Mouse (Mus musculus): Measurements from ENCODE around the gene Slc17a5. TPM values are rescaled to one million over a fixed set of nuclear protein-coding genes. Genes with fewer than 3 reads are reported as not detected.

The Slc17a5 gene
- polyA plus RNA-seq, 2 experiments = 12.1 to 15.1 TPM

DNA sequence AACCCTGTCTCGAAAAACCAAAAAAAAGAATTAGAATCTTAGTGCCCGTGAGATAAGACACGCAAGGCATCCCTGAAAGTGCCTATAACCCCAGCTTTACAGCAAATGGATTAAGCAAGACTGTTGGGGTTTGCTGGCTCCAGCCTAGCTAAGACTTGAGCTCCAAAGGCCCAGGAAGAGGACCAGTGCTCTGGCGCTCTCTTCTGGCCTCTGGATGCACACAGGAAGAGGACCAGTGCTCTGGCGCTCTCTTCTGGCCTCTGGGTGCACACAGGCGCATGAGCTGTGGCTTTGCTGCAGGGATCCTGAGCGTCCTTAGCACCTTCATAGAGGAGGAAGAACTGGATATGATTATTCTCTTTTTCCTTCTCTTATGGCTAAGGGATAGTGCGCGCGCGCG, 40.1 kb downstream of the Slc17a5 start:
- no peak overlapping the region for H3K4me2 ChIP-seq (replicated peaks; ENCODE audit: low read depth, low read length, severe bottlenecking)
- no peak overlapping the region for H3K4me3 ChIP-seq (replicated peaks; ENCODE audit: low read length)
- no peaks in the 10 kb centered on the region for H3K27me3 ChIP-seq (ENCODE audit: control insufficient read depth, insufficient read depth, low read length)
- H3K27ac ChIP-seq (replicated peaks; ENCODE audit: low read depth, low read length) = no peak overlapping the region
- no peak for TF ChIP-seq POLR2A (IDR thresholded peaks at IDR 0.05; ENCODE audit: borderline replicate concordance, extremely low read depth, insufficient read depth, insufficient read length)
- ATAC-seq (ENCODE audit: low FRiP score, low read depth) (no peak), DNase-seq (ENCODE audit: low spot score) (no peak)
- no peaks in the 10 kb centered on the region for H3K4me1 ChIP-seq (ENCODE audit: control insufficient read depth, insufficient read depth, low read length)
- no peaks in the 10 kb centered on the region for H3K9me3 ChIP-seq (ENCODE audit: control insufficient read depth, low read length)
- no peak overlapping the region for H3K9ac ChIP-seq (ENCODE audit: low read depth, low read length, severe bottlenecking)
- peaks cover 13% of the 10 kb centered on the region; the same call in 1 of the 2 replicates for H3K36me3 ChIP-seq (ENCODE audit: control insufficient read depth, insufficient read depth, low read length)
- WGBS = 83% methylated on average over 12 of the region's 12 CpGs

DNA sequence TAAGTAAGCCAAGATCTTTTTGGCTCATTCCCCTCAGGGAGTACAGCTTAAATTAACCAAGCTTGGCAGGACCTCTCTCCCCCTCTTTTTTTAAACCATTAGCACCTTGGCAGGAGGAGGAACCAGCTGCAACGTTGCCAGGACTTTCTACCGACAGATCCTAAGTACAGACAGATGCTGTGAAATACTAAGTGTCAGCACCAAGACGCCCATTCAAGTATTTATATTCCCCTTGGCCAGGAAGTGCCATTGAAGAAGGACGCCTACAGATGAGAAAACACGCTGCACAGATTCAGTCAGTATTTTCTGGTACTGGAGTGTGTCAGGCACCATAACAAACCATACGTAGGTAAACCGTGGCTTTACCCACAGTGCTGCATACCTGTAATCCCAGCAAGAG, 40.9 kb downstream of the Slc17a5 start:
- H3K4me1 ChIP-seq (ENCODE audit: control insufficient read depth, insufficient read depth, low read length) = no peaks in the 10 kb centered on the region
- H3K9ac ChIP-seq (ENCODE audit: low read depth, low read length, severe bottlenecking) = no peak overlapping the region
- WGBS = 57% methylated on average over 7 of the region's 7 CpGs
- H3K4me3 ChIP-seq (replicated peaks; ENCODE audit: low read length) = no peak overlapping the region
- no peak overlapping the region for H3K4me2 ChIP-seq (replicated peaks; ENCODE audit: low read depth, low read length, severe bottlenecking)
- H3K36me3 ChIP-seq (ENCODE audit: control insufficient read depth, insufficient read depth, low read length) = peaks cover 13% of the 10 kb centered on the region; the same call in 1 of the 2 replicates
- no peak for ATAC-seq (ENCODE audit: low FRiP score, low read depth)
- TF ChIP-seq POLR2A (IDR thresholded peaks at IDR 0.05; ENCODE audit: borderline replicate concordance, extremely low read depth, insufficient read depth, insufficient read length) = no peak
- DNase-seq (ENCODE audit: low spot score) = peak; percentile 23
- H3K27ac ChIP-seq (replicated peaks; ENCODE audit: low read depth, low read length) = no peak overlapping the region
- no peaks in the 10 kb centered on the region for H3K27me3 ChIP-seq (ENCODE audit: control insufficient read depth, insufficient read depth, low read length)
- H3K9me3 ChIP-seq (ENCODE audit: control insufficient read depth, low read length) = no peaks in the 10 kb centered on the region

DNA sequence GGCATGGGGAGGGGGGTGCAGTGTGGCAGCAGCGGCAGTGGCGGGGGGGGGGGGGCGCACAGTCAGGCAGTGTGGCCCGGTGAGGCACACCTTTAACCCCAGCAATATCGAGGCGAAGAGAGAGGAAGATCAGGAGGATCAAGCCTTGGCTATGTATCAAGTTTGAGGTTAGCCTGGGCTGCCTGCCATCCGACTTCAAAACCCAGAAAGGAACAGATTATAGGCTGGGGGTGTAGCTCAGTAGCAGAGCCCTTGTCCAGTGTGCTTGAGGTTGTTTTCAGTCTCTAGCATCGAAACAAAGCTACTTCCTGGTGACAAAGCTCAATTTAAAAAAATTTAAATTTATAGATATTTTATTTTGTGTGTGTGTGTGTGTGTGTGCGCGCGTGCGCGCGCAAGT, 46.1 kb downstream of the Slc17a5 start:
- no peaks in the 10 kb centered on the region for H3K9me3 ChIP-seq (ENCODE audit: control insufficient read depth, low read length)
- no peaks in the 10 kb centered on the region for H3K27me3 ChIP-seq (ENCODE audit: control insufficient read depth, insufficient read depth, low read length)
- no peak overlapping the region for H3K9ac ChIP-seq (ENCODE audit: low read depth, low read length, severe bottlenecking)
- H3K27ac ChIP-seq (replicated peaks; ENCODE audit: low read depth, low read length) = no peak overlapping the region
- H3K4me2 ChIP-seq (replicated peaks; ENCODE audit: low read depth, low read length, severe bottlenecking) = no peak overlapping the region
- ATAC-seq (ENCODE audit: low FRiP score, low read depth) (no peak), DNase-seq (ENCODE audit: low spot score) (no peak)
- peaks cover 5% of the 10 kb centered on the region; the same call in 1 of the 2 replicates for H3K36me3 ChIP-seq (ENCODE audit: control insufficient read depth, insufficient read depth, low read length)
- TF ChIP-seq POLR2A (IDR thresholded peaks at IDR 0.05; ENCODE audit: borderline replicate concordance, extremely low read depth, insufficient read depth, insufficient read length) = no peak
- H3K4me1 ChIP-seq (ENCODE audit: control insufficient read depth, insufficient read depth, low read length) = no peaks in the 10 kb centered on the region
- H3K4me3 ChIP-seq (replicated peaks; ENCODE audit: low read length) = no peak overlapping the region
- WGBS = 93% methylated on average over 14 of the region's 14 CpGs

DNA sequence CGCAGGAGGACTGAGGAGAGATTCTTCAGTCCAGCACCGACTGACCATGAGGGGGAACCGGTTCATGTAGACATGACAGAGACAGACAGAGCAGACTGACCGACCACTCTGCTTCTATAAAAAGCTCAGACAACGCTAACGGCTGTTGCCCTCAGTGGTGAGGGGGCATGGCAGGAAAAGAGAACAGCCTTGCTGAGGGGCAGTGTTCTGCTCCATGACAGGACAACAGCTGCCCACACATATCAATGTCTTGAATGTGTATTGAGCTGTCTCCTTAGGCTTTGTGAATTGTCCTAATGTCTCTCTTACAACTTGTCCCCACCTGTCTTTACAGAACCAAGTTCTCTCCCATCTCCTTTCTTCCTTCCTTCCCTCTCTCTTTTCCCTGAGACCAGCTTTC, 49.4 kb downstream of the Slc17a5 start:
- Histone ChIP-seq H3K4me2 (replicated peaks; ENCODE audit: low read depth, low read length, severe bottlenecking) (no peak overlapping the region), H3K9me3 (ENCODE audit: control insufficient read depth, low read length) (no peaks in the 10 kb centered on the region), H3K27me3 (ENCODE audit: control insufficient read depth, insufficient read depth, low read length) (no peaks in the 10 kb centered on the region), H3K36me3 (ENCODE audit: control insufficient read depth, insufficient read depth, low read length) (no peaks in the 10 kb centered on the region), H3K4me1 (ENCODE audit: control insufficient read depth, insufficient read depth, low read length) (no peaks in the 10 kb centered on the region), H3K27ac (replicated peaks; ENCODE audit: low read depth, low read length) (no peak overlapping the region; the same call in 1 of the 2 replicates), H3K9ac (ENCODE audit: low read depth, low read length, severe bottlenecking) (no peak overlapping the region), H3K4me3 (replicated peaks; ENCODE audit: low read length) (no peak overlapping the region)
- WGBS = 58% methylated on average over 6 of the region's 6 CpGs
- no peak for TF ChIP-seq POLR2A (IDR thresholded peaks at IDR 0.05; ENCODE audit: borderline replicate concordance, extremely low read depth, insufficient read depth, insufficient read length)
- DNase-seq (ENCODE audit: low spot score) (peak; percentile 25), ATAC-seq (ENCODE audit: low FRiP score, low read depth) (peak; percentile 77)

DNA sequence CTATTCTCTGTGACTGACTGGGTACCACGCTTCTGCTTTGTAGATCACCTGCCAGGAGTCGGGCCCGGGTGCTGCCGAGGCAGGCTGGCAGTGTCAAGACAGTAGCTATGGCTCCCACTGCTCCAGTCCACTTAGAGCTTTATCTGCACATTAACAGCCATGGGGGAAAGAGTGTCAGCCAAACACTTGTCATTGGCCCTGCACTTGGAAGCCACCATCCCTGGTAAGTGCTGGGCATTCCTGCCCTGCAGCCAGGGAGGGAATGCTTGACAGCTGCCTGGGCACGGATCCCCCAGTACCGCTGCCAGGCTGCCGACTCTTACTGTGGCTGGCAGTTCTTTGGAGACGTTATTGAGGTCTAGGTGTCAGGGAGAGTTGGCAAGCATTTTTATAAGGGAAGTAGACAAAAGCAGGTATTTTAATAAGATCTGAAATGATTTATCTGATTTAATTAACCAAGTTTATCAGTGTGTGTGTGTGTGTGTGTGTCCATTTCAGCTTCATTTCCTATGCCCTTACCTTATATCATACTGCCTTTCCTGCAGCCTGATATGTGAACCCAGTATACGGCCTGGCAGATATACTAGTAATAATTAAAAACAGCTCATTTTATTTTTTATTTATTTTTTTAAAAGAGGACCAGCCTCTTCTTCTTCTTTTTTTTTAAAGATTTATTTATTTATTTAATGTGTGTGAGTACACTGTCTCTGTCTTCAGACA, 50.5 kb downstream of the Slc17a5 start:
- DNase-seq (ENCODE audit: low spot score) (no peak), ATAC-seq (ENCODE audit: low FRiP score, low read depth) (no peak)
- H3K27me3 ChIP-seq (ENCODE audit: control insufficient read depth, insufficient read depth, low read length) = no peaks in the 10 kb centered on the region
- H3K27ac ChIP-seq (replicated peaks; ENCODE audit: low read depth, low read length) = no peak overlapping the region
- no peaks in the 10 kb centered on the region for H3K9me3 ChIP-seq (ENCODE audit: control insufficient read depth, low read length)
- H3K9ac ChIP-seq (ENCODE audit: low read depth, low read length, severe bottlenecking) = no peak overlapping the region
- no peaks in the 10 kb centered on the region for H3K4me1 ChIP-seq (ENCODE audit: control insufficient read depth, insufficient read depth, low read length)
- H3K4me2 ChIP-seq (replicated peaks; ENCODE audit: low read depth, low read length, severe bottlenecking) = no peak overlapping the region
- no peak overlapping the region for H3K4me3 ChIP-seq (replicated peaks; ENCODE audit: low read length)
- no peak for TF ChIP-seq POLR2A (IDR thresholded peaks at IDR 0.05; ENCODE audit: borderline replicate concordance, extremely low read depth, insufficient read depth, insufficient read length)
- WGBS = 79% methylated on average over 9 of the region's 9 CpGs
- no peaks in the 10 kb centered on the region for H3K36me3 ChIP-seq (ENCODE audit: control insufficient read depth, insufficient read depth, low read length)
